Mouse (Mus musculus) stomach, embryonic 16.5 days (tissue): ENCODE results near the gene Mettl7b. TPM values are rescaled to one million over a fixed set of nuclear protein-coding genes. Genes with fewer than 3 reads are reported as not detected.

Experiments used
- ATAC-seq: fragments of 200-750 bp; cut with Nextera tagmentation; 2 replicates; pipeline ENCODE4 v1.8.0; 2017; ENCODE audit warnings: moderate number of reproducible peaks, moderate TSS enrichment; ENCODE audit not compliant: insufficient read depth, low FRiP score
- H3K27ac ChIP-seq: fragments of 300-500 bp; sonication (generic); 2 replicates; pipeline ENCODE4 v1.5.1; 2014; ENCODE audit warnings: low read length
- H3K27me3 ChIP-seq: fragments of 300-500 bp; sonication (generic); 2 replicates; pipeline ENCODE4 v1.6.1; 2014; ENCODE audit warnings: low read length, control low read depth, mixed read lengths; ENCODE audit not compliant: control insufficient read depth, insufficient read depth
- H3K36me3 ChIP-seq: fragments of 300-500 bp; sonication (generic); 2 replicates; pipeline ENCODE4 v1.6.1; 2014; ENCODE audit warnings: low read length; ENCODE audit not compliant: control insufficient read depth, insufficient read depth
- H3K4me1 ChIP-seq: fragments of 300-500 bp; sonication (generic); 2 replicates; pipeline ENCODE4 v1.6.1; 2014; ENCODE audit warnings: low read length, control low read depth, mixed read lengths; ENCODE audit not compliant: control insufficient read depth, insufficient read depth
- H3K4me2 ChIP-seq: fragments of 300-500 bp; sonication (generic); 2 replicates; pipeline ENCODE4 v1.6.1; 2014; ENCODE audit warnings: low read depth, low read length, mixed read lengths
- H3K4me3 ChIP-seq: fragments of 300-500 bp; sonication (generic); replicated peaks from 2 replicates; pipeline ENCODE4 v1.5.1; 2014; ENCODE audit warnings: mild to moderate bottlenecking, low read length
- H3K9ac ChIP-seq: fragments of 300-500 bp; sonication (generic); 2 replicates; pipeline ENCODE4 v1.6.1; 2014; ENCODE audit warnings: low read length
- H3K9me3 ChIP-seq: fragments of 300-500 bp; sonication (generic); replicated peaks from 2 replicates; pipeline ENCODE4 v1.6.1; 2016; ENCODE audit warnings: low read length, control low read depth; ENCODE audit not compliant: control insufficient read depth
- WGBS: fragments of 180-500 bp; shearing (Covaris S2); extraction: QIAGEN DNeasy Blood & Tissue Kit; methylation state at CpG from one replicate; pipeline ENCODE4 v1.1.7; 2014; 5-methylcytosine and 5-hydroxymethylcytosine counted together
- polyA plus RNA-seq: library from polyadenylated mRNA; unstranded; fragments of >200 nt; fragmentation: Nextera tagmentation; extraction: Ambion mirVana; gene quantifications from 2 replicates; pipeline ENCODE4 v1.2.1, GENCODE M21; 2015

Mettl7b gene
- polyA plus RNA-seq, 1 experiment from 2014 or later = 3.4 TPM

DNA sequence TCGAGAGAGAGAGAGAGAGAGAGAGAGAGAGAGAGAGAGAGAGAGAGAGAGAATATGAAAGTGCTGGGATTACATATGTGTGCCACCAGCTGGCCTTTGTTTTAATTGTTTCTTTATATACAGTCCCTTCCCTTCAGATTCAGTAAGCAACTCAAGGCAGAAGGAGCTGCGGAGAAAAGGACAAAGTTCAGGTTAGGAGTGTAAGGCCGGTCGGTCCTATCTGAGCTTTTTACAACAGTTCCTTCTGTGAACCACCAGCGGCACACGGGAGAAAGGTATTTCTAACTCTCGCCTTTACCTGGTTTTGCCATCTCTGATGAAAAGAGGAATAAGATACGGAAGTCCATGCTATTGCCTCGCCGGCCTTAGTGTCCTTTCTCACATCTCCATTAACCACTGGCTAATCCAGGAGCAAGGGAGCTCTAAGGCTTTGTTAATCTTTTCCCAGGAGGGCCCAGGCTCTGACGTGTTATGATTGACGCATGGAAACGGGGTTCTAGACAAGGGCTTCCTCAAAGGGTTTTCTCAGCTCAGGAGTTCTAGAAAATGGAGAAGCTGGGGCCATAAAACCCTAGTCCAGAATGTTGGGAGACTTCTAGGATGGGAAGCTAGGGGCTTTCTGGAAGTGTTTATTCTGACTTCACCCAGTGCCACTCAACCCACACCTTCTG, 51.9 kb downstream of the Mettl7b start:
- Histone ChIP-seq H3K9ac (peak overlapping the region; percentile 97), H3K4me3 (peak overlapping the region; percentile 86), H3K4me2 (peak overlapping the region; percentile 61), H3K9me3 (no peaks in the 10 kb centered on the region), H3K27ac (peak overlapping the region; percentile 93), H3K4me1 (peaks cover 9% of the 10 kb centered on the region), H3K27me3 (no peaks in the 10 kb centered on the region), H3K36me3 (no peaks in the 10 kb centered on the region)
- ATAC-seq = no peak
- 48% methylated on average over 13 of the region's 13 CpGs for WGBS

Other genes with a start within 250 kb of the Mettl7b start
- gene Dgka, start 216.1 kb downstream of the Mettl7b start, polyA plus RNA-seq = 28.2 and 36.1 TPM in 2 replicates
- 35.0 and 36.2 TPM in 2 replicates for gene Pym1, start 213.1 kb downstream of the Mettl7b start, polyA plus RNA-seq
- 2.2 and 3.5 TPM in 2 replicates for gene Mmp19, start 170.1 kb downstream of the Mettl7b start, polyA plus RNA-seq
- gene Dnajc14, start 156.9 kb downstream of the Mettl7b start, polyA plus RNA-seq = 54.1 and 59.5 TPM in 2 replicates
- 17.3 and 18.2 TPM in 2 replicates for gene Tmem198b, start 156.6 kb downstream of the Mettl7b start, polyA plus RNA-seq
- gene Sarnp, start 143.7 kb downstream of the Mettl7b start, polyA plus RNA-seq = 161 and 184 TPM in 2 replicates
- gene Ormdl2, start 139.3 kb downstream of the Mettl7b start, polyA plus RNA-seq = 84.9 and 103 TPM in 2 replicates
- gene Gdf11, start 69.3 kb downstream of the Mettl7b start, polyA plus RNA-seq = 2.8 and 2.9 TPM in 2 replicates
- gene Cd63, start 60.0 kb downstream of the Mettl7b start, polyA plus RNA-seq = 756 and 798 TPM in 2 replicates
- gene Rdh5, start 38.1 kb downstream of the Mettl7b start, polyA plus RNA-seq = 16.6 and 18.7 TPM in 2 replicates
- 194 and 206 TPM in 2 replicates for gene Bloc1s1, start 37.0 kb downstream of the Mettl7b start, polyA plus RNA-seq
- 7.9 and 12.4 TPM in 2 replicates for gene Itga7, start 27.2 kb downstream of the Mettl7b start, polyA plus RNA-seq
- not detected in 2 replicates for gene Olfr9, start 28.4 kb upstream of the Mettl7b start, polyA plus RNA-seq
- gene Olfr763, start 49.8 kb upstream of the Mettl7b start, polyA plus RNA-seq = not detected in 2 replicates
- not detected in 2 replicates for gene Olfr764-ps1, start 78.9 kb upstream of the Mettl7b start, polyA plus RNA-seq
- not detected in 2 replicates for gene Olfr765, start 89.0 kb upstream of the Mettl7b start, polyA plus RNA-seq
- gene Olfr766-ps1, start 108.0 kb upstream of the Mettl7b start, polyA plus RNA-seq = not detected in 2 replicates
- gene Olfr767, start 121.9 kb upstream of the Mettl7b start, polyA plus RNA-seq = not detected in 2 replicates
- not detected in 2 replicates for gene Olfr768, start 138.4 kb upstream of the Mettl7b start, polyA plus RNA-seq
- gene Olfr769, start 156.9 kb upstream of the Mettl7b start, polyA plus RNA-seq = not detected in 2 replicates
- gene Olfr770, start 178.0 kb upstream of the Mettl7b start, polyA plus RNA-seq = not detected in 2 replicates
- gene Olfr771, start 203.8 kb upstream of the Mettl7b start, polyA plus RNA-seq = not detected in 2 replicates
- gene Olfr772, start 216.9 kb upstream of the Mettl7b start, polyA plus RNA-seq = not detected in 2 replicates
- gene Olfr773, start 226.4 kb upstream of the Mettl7b start, polyA plus RNA-seq = not detected in 2 replicates